Mouse (Mus musculus) limb, embryonic 12.5 days (tissue): ENCODE data around the gene Pnpla1. TPM values are rescaled to one million over a fixed set of nuclear protein-coding genes. Genes with fewer than 3 reads are reported as not detected.
"Not testable (repeated sequence)": the region's sequence is repeated elsewhere in the genome, so short reads cannot be mapped to it uniquely, and the experiment has no call there.

ENCODE experiments used
- ATAC-seq: fragments of 200-750 bp; cut with Nextera tagmentation; 2 replicates; pipeline ENCODE4 v1.8.0; 2017; ENCODE audit warnings: low read depth, moderate TSS enrichment; ENCODE audit not compliant: insufficient number of reproducible peaks, insufficient read depth, low FRiP score, low TSS enrichment
- H3K27ac ChIP-seq: fragments of 300-500 bp; sonication (generic); 2 replicates; pipeline ENCODE4 v1.5.1; 2016; ENCODE audit warnings: mild to moderate bottlenecking, moderate library complexity
- H3K27me3 ChIP-seq: fragments of 300-500 bp; sonication (generic); 2 replicates; pipeline ENCODE4 v1.6.1; 2016; ENCODE audit warnings: mild to moderate bottlenecking, moderate library complexity
- H3K36me3 ChIP-seq: fragments of 300-500 bp; sonication (generic); 2 replicates; pipeline ENCODE4 v1.6.1; 2016; ENCODE audit warnings: mild to moderate bottlenecking, moderate library complexity
- H3K4me1 ChIP-seq: fragments of 300-500 bp; sonication (generic); replicated peaks from 2 replicates; pipeline ENCODE4 v1.6.1; 2016
- H3K4me2 ChIP-seq: fragments of 300-500 bp; sonication (generic); 2 replicates; pipeline ENCODE4 v1.6.1; 2016; ENCODE audit warnings: mild to moderate bottlenecking, moderate library complexity
- H3K4me3 ChIP-seq: fragments of 300-500 bp; sonication (generic); replicated peaks from 2 replicates; pipeline ENCODE4 v1.5.1; 2016; ENCODE audit warnings: mild to moderate bottlenecking
- H3K9ac ChIP-seq: fragments of 300-500 bp; sonication (generic); replicated peaks from 2 replicates; pipeline ENCODE4 v1.6.1; 2016; ENCODE audit warnings: mild to moderate bottlenecking, moderate library complexity
- H3K9me3 ChIP-seq: fragments of 300-500 bp; sonication (generic); 2 replicates; pipeline ENCODE4 v1.6.1; 2016; ENCODE audit warnings: mild to moderate bottlenecking, moderate library complexity
- WGBS: fragments of 180-500 bp; shearing (Covaris S2); methylation state at CpG from one replicate; pipeline ENCODE4 v1.1.7; 2016; 5-methylcytosine and 5-hydroxymethylcytosine counted together
- polyA plus RNA-seq: library from polyadenylated mRNA; unstranded; fragments of >200 nt; fragmentation: Nextera tagmentation; extraction: Ambion mirVana; gene quantifications from 2 replicates; pipeline ENCODE4 v1.2.1, GENCODE M21; 2016

Pnpla1 gene
- polyA plus RNA-seq, 1 experiment from 2014 or later: not detected

DNA sequence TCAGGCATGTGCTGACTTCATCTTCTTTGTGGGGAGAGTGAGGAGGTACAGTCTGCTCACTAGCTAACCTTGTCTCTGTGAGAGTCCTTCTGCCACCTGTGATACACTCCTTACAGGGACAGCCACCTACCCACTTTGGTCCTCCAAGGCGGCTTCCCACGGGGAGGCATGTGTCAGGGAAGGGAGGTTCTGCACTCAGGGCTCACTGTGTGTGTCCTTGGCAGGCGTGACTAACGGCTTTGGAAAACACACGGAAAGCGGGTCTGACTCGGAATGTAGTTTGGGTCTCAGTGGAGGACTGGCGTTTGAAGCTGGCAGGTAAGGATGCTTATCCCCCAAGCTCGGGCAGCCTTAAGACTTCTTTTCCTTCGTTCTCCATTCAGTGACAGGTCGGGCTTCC is 34.5 kb upstream of the Pnpla1 start:
- Histone ChIP-seq H3K36me3 (peaks cover 99% of the 10 kb centered on the region), H3K4me2 (no peak overlapping the region), H3K27ac (no peak overlapping the region), H3K4me1 (no peaks in the 10 kb centered on the region), H3K9ac (no peak overlapping the region), H3K4me3 (no peak overlapping the region), H3K27me3 (no peaks in the 10 kb centered on the region), H3K9me3 (no peaks in the 10 kb centered on the region)
- no peak for ATAC-seq
- 91% methylated on average over 11 of the region's 11 CpGs for WGBS

- Histone ChIP-seq H3K4me1 (no peaks in the 10 kb centered on the region), H3K9me3 (no peaks in the 10 kb centered on the region), H3K27ac (no peak overlapping the region), H3K4me3 (no peak overlapping the region), H3K36me3 (peaks cover 100% of the 10 kb centered on the region), H3K9ac (no peak overlapping the region), H3K27me3 (no peaks in the 10 kb centered on the region), H3K4me2 (no peak overlapping the region)
- 79% methylated on average over 6 of the region's 6 CpGs for WGBS
- no peak for ATAC-seq
These were observed 33.3 kb upstream of the Pnpla1 start for GRCm38 (mm10) chr17:28824896-28825295.

DNA sequence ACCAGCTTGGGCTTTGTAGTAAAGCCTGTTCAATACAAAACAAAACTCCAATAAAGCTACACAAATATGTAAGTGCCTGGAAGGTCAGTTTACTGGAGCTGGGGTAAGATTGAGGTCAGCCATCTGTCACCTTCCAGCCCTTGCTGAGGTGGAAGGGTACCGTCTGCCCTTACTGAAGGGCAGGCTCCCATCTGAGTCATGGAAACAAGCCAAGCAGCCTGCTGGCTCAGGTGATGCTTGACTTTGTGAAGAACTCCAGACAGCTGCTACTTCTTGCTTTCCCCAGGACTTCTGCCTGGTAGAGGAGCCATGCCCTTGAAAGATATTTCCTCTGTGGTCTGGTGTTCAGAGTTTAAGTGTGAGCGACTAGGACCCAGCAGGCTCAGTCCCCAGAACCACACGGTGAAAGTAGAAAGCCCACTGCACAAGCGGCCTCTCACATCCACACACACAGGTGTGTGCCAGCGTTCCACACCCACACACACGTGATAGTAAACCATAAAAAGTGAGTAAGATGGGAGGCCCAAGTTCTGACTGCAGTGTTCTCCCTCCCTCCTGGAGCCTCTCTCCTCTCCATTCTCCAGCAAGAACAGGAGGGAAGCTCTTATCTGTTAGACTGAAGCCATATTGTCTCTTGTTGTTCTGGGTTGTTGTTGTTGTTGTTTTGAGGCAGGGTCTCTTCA is 32.7 kb upstream of the Pnpla1 start:
- Histone ChIP-seq H3K9me3 (no peaks in the 10 kb centered on the region), H3K27ac (no peak overlapping the region), H3K4me2 (no peak overlapping the region), H3K4me3 (no peak overlapping the region), H3K36me3 (peaks cover 100% of the 10 kb centered on the region), H3K4me1 (no peaks in the 10 kb centered on the region), H3K27me3 (no peaks in the 10 kb centered on the region), H3K9ac (no peak overlapping the region)
- no peak for ATAC-seq
- 87% methylated on average over 6 of the region's 6 CpGs for WGBS

- Histone ChIP-seq H3K4me2 (no peak overlapping the region), H3K9ac (no peak overlapping the region), H3K4me3 (no peak overlapping the region), H3K27me3 (no peaks in the 10 kb centered on the region), H3K27ac (no peak overlapping the region), H3K4me1 (no peaks in the 10 kb centered on the region), H3K9me3 (no peaks in the 10 kb centered on the region), H3K36me3 (peaks cover 100% of the 10 kb centered on the region)
- no peak for ATAC-seq
- 88% methylated on average over 8 of the region's 8 CpGs for WGBS
These were observed 30.5 kb upstream of the Pnpla1 start for GRCm38 (mm10) chr17:28827665-28828231.

- no peak overlapping the region for H3K4me3 ChIP-seq
- no peak for ATAC-seq
- no peaks in the 10 kb centered on the region for H3K27me3 ChIP-seq
- no peaks in the 10 kb centered on the region for H3K4me1 ChIP-seq
- no peaks in the 10 kb centered on the region for H3K9me3 ChIP-seq
- peaks cover 100% of the 10 kb centered on the region for H3K36me3 ChIP-seq
- H3K27ac ChIP-seq: peak overlapping the region; percentile 9; the same call in 1 of the 2 replicates
- WGBS: 88% methylated on average over 14 of the region's 14 CpGs
- H3K4me2 ChIP-seq: no peak overlapping the region
- no peak overlapping the region for H3K9ac ChIP-seq
These were observed 29.1 kb upstream of the Pnpla1 start for GRCm38 (mm10) chr17:28829120-28829519.

- Histone ChIP-seq H3K9ac (no peak overlapping the region), H3K9me3 (no peaks in the 10 kb centered on the region), H3K27me3 (no peaks in the 10 kb centered on the region), H3K4me3 (no peak overlapping the region), H3K4me2 (no peak overlapping the region), H3K4me1 (no peaks in the 10 kb centered on the region), H3K27ac (no peak overlapping the region), H3K36me3 (peaks cover 100% of the 10 kb centered on the region)
- WGBS: 65% methylated on average over 8 of the region's 8 CpGs
- no peak for ATAC-seq
These were observed 27.1 kb upstream of the Pnpla1 start for GRCm38 (mm10) chr17:28831065-28831464.

DNA sequence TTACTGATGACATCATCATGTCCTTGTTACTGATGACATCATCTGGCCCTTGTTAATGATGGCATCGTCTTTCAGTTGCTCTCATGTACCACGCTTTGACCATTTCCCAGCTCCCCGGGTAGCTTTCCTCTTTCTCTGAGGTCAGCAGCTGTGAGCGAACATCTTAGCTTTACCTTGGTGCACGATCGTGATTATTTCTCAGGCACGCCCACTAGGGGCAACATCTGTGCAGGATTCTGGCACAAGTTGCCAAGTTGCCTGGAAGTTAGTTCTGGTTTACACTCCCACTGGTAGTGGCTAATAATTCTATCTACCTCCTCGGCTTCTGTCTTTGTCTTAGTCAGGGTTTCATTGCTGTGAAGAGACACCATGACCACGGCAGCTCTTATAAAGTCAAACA is 26.2 kb upstream of the Pnpla1 start:
- Histone ChIP-seq H3K4me1 (no peaks in the 10 kb centered on the region), H3K27me3 (no peaks in the 10 kb centered on the region), H3K4me3 (no peak overlapping the region), H3K36me3 (peaks cover 100% of the 10 kb centered on the region), H3K9me3 (no peaks in the 10 kb centered on the region), H3K4me2 (no peak overlapping the region), H3K27ac (no peak overlapping the region), H3K9ac (no peak overlapping the region)
- WGBS: 79% methylated on average over 9 of the region's 9 CpGs
- ATAC-seq: no peak

GRCm38 (mm10) chr17:28832875-28833274 is 25.3 kb upstream of the Pnpla1 start:
- H3K4me1 ChIP-seq: no peaks in the 10 kb centered on the region
- H3K9ac ChIP-seq: no peak overlapping the region
- no peak for ATAC-seq
- H3K36me3 ChIP-seq: peaks cover 100% of the 10 kb centered on the region
- H3K9me3 ChIP-seq: no peaks in the 10 kb centered on the region
- no peak overlapping the region for H3K27ac ChIP-seq
- WGBS: 91% methylated on average over 3 of the region's 3 CpGs
- H3K27me3 ChIP-seq: no peaks in the 10 kb centered on the region
- H3K4me3 ChIP-seq: no peak overlapping the region
- H3K4me2 ChIP-seq: no peak overlapping the region

DNA sequence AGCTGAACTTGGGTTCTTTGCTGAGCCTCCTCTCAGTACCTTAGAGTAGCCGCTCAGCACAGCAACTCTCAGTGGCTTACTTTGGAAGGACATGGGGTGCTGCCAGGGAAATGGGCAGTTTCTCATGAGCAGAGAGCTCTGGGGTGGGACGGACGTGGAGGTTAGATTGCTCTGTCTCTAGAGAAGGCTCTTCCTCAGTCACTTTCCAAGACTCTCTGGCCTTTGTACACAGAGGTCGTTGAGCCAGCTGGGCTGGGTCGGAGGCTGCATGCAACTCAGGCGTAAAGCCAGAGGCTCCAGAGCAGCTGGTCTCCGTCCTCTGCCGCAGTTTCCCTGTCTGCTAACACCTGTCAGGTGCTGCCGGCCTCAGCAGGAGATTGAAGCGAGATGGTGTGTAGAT is 23.5 kb upstream of the Pnpla1 start:
- Histone ChIP-seq H3K9me3 (no peaks in the 10 kb centered on the region), H3K4me3 (no peak overlapping the region), H3K9ac (no peak overlapping the region), H3K4me1 (no peaks in the 10 kb centered on the region), H3K36me3 (peaks cover 100% of the 10 kb centered on the region), H3K4me2 (no peak overlapping the region), H3K27ac (no peak overlapping the region), H3K27me3 (no peaks in the 10 kb centered on the region)
- ATAC-seq: no peak
- 81% methylated on average over 10 of the region's 10 CpGs for whole genome bisulfite sequencing

GRCm38 (mm10) chr17:28837840-28838239 is 20.4 kb upstream of the Pnpla1 start:
- Histone ChIP-seq H3K4me3 (no peak overlapping the region), H3K9ac (no peak overlapping the region), H3K4me1 (no peaks in the 10 kb centered on the region), H3K4me2 (no peak overlapping the region), H3K27me3 (no peaks in the 10 kb centered on the region), H3K36me3 (peaks cover 78% of the 10 kb centered on the region), H3K27ac (no peak overlapping the region), H3K9me3 (no peaks in the 10 kb centered on the region)
- WGBS: 97% methylated on average over 7 of the region's 7 CpGs
- no peak for ATAC-seq

DNA sequence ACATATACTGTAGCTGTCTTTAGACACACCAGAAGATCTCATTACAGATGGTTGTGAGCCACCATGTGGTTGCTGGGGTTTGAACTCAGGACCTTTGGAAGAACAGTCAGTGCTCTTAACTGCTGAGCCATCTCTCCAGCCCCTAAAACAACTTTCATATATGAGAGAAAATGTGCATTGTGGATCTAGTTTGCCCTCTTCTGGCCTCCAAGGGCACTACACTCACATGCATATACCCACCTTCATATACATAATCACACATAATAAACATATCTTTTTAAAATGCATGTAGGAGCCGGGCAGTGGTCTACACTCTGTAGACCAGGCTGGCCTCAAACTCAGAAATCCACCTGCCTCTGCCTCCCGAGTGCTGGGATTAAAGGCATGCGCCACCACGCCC is 16.3 kb upstream of the Pnpla1 start:
- peaks cover 37% of the 10 kb centered on the region for H3K36me3 ChIP-seq
- not testable (repeated sequence) for H3K9me3 ChIP-seq, H3K9ac ChIP-seq, H3K4me3 ChIP-seq, H3K27me3 ChIP-seq, ATAC-seq, H3K4me2 ChIP-seq, H3K27ac ChIP-seq, H3K4me1 ChIP-seq
- WGBS: 98% methylated on average over 4 of the region's 4 CpGs

- Histone ChIP-seq H3K4me3 (no peak overlapping the region), H3K27me3 (no peaks in the 10 kb centered on the region), H3K9ac (no peak overlapping the region), H3K4me2 (no peak overlapping the region), H3K9me3 (no peaks in the 10 kb centered on the region), H3K36me3 (peaks cover 20% of the 10 kb centered on the region), H3K4me1 (peaks cover 5% of the 10 kb centered on the region; the same call in 1 of the 2 replicates), H3K27ac (peak overlapping the region; percentile 29; the same call in 1 of the 2 replicates)
- WGBS: 71% methylated on average over 5 of the region's 5 CpGs
- ATAC-seq: no peak
These were observed 14.5 kb upstream of the Pnpla1 start for GRCm38 (mm10) chr17:28843665-28844064.
